Mouse (Mus musculus): ENCODE results near the gene Pbx1.

GRCm38 (mm10) chr1:168476917-168477316 is 44.8 kb upstream of the Pbx1 start:
- TF ChIP-seq CTCF (IDR thresholded peaks at IDR 0.05; ENCODE audit: insufficient read depth, low read length) (no peak), POLR2A (IDR thresholded peaks at IDR 0.05; ENCODE audit: borderline replicate concordance, extremely low read depth, low read depth, low read length) (no peak)

All from lung, adult 2 months (tissue).